Mouse (Mus musculus): ENCODE data around the gene Kcnj9. TPM values are rescaled to one million over a fixed set of nuclear protein-coding genes. Genes with fewer than 3 reads are reported as not detected.
A peak's percentile ranks its signal among the peaks of the same experiment; 100 is the strongest.

Kcnj9 gene
- polyA plus RNA-seq, 1 experiment from 2014 or later = 1.4 TPM

GRCm38 (mm10) chr1:172297611-172298537 is 31.2 kb downstream of the Kcnj9 start, which contains the start of gene Atp1a2:
Gene Atp1a2 (minus strand): TSS chr1:172298064.
- Histone ChIP-seq H3K4me3 (peak within 1 kb of the TSS; percentile 20), H3K36me3 (no peaks in the 10 kb centered on the region), H3K9me3 (no peaks in the 10 kb centered on the region), H3K27me3 (replicated peaks) (no peaks in the 10 kb centered on the region), H3K9ac (no peak within 1 kb of the TSS), H3K27ac (no peak within 1 kb of the TSS), H3K4me1 (peaks cover 48% of the 10 kb centered on the region), H3K4me2 (replicated peaks) (peak within 1 kb of the TSS; percentile 45)
- ATAC-seq (ENCODE audit: low FRiP score, low read depth) = peak; percentile 23; the same call in 1 of the 2 replicates
- WGBS = 11% methylated on average over 16 of the region's 16 CpGs

GRCm38 (mm10) chr1:172296816-172297510 is 32.2 kb downstream of the Kcnj9 start:
- no peak for ATAC-seq (ENCODE audit: low FRiP score, low read depth)
- Histone ChIP-seq H3K9me3 (no peaks in the 10 kb centered on the region), H3K9ac (no peak overlapping the region), H3K27ac (no peak overlapping the region), H3K4me2 (replicated peaks) (peak overlapping the region; percentile 45), H3K4me1 (peaks cover 39% of the 10 kb centered on the region), H3K36me3 (no peaks in the 10 kb centered on the region), H3K4me3 (peak overlapping the region; percentile 20), H3K27me3 (replicated peaks) (no peaks in the 10 kb centered on the region)
- 78% methylated on average over 6 of the region's 6 CpGs for WGBS

GRCm38 (mm10) chr1:172295751-172296197 is 33.3 kb downstream of the Kcnj9 start:
- peak overlapping the region; percentile 45 for H3K4me2 ChIP-seq (replicated peaks)
- H3K9me3 ChIP-seq = no peaks in the 10 kb centered on the region
- H3K9ac ChIP-seq = no peak overlapping the region
- no peak overlapping the region for H3K4me3 ChIP-seq
- peak; percentile 46; the same call in 1 of the 2 replicates for ATAC-seq (ENCODE audit: low FRiP score, low read depth)
- peaks cover 29% of the 10 kb centered on the region for H3K4me1 ChIP-seq
- H3K27me3 ChIP-seq (replicated peaks) = no peaks in the 10 kb centered on the region
- WGBS = 50% methylated on average over 4 of the region's 4 CpGs
- no peaks in the 10 kb centered on the region for H3K36me3 ChIP-seq
- no peak overlapping the region for H3K27ac ChIP-seq

- Histone ChIP-seq H3K27me3 (replicated peaks) (no peaks in the 10 kb centered on the region), H3K36me3 (no peaks in the 10 kb centered on the region), H3K4me3 (no peak overlapping the region), H3K27ac (no peak overlapping the region), H3K9me3 (no peaks in the 10 kb centered on the region), H3K4me1 (peaks cover 27% of the 10 kb centered on the region), H3K9ac (no peak overlapping the region), H3K4me2 (replicated peaks) (no peak overlapping the region)
- ATAC-seq (ENCODE audit: low FRiP score, low read depth) = no peak
- WGBS = 88% methylated on average over 11 of the region's 11 CpGs
These were observed 35.7 kb downstream of the Kcnj9 start for GRCm38 (mm10) chr1:172293449-172293848.

GRCm38 (mm10) chr1:172292880-172293279 is 36.2 kb downstream of the Kcnj9 start:
- no peaks in the 10 kb centered on the region for H3K27me3 ChIP-seq (replicated peaks)
- H3K36me3 ChIP-seq = no peaks in the 10 kb centered on the region
- H3K4me1 ChIP-seq = peaks cover 22% of the 10 kb centered on the region
- no peaks in the 10 kb centered on the region for H3K9me3 ChIP-seq
- H3K4me2 ChIP-seq (replicated peaks) = no peak overlapping the region
- WGBS = 97% methylated on average over 2 of the region's 2 CpGs
- no peak overlapping the region for H3K9ac ChIP-seq
- ATAC-seq (ENCODE audit: low FRiP score, low read depth) = no peak
- no peak overlapping the region for H3K27ac ChIP-seq
- H3K4me3 ChIP-seq = no peak overlapping the region

- H3K36me3 ChIP-seq = no peaks in the 10 kb centered on the region
- no peak overlapping the region for H3K9ac ChIP-seq
- 85% methylated on average over 3 of the region's 3 CpGs for WGBS
- no peak for ATAC-seq (ENCODE audit: low FRiP score, low read depth)
- no peaks in the 10 kb centered on the region for H3K4me1 ChIP-seq
- no peaks in the 10 kb centered on the region for H3K27me3 ChIP-seq (replicated peaks)
- H3K9me3 ChIP-seq = no peaks in the 10 kb centered on the region
- no peak overlapping the region for H3K4me2 ChIP-seq (replicated peaks)
- H3K27ac ChIP-seq = no peak overlapping the region
- no peak overlapping the region for H3K4me3 ChIP-seq
These were observed 39.5 kb downstream of the Kcnj9 start for GRCm38 (mm10) chr1:172289617-172289946.

- H3K9ac ChIP-seq = no peak overlapping the region
- no peaks in the 10 kb centered on the region for H3K36me3 ChIP-seq
- H3K4me1 ChIP-seq = no peaks in the 10 kb centered on the region
- no peak for ATAC-seq (ENCODE audit: low FRiP score, low read depth)
- no peaks in the 10 kb centered on the region for H3K9me3 ChIP-seq
- H3K4me2 ChIP-seq (replicated peaks) = no peak overlapping the region
- H3K27ac ChIP-seq = no peak overlapping the region
- WGBS = 91% methylated on average over 11 of the region's 11 CpGs
- H3K27me3 ChIP-seq (replicated peaks) = no peaks in the 10 kb centered on the region
- no peak overlapping the region for H3K4me3 ChIP-seq
These were observed 40.1 kb downstream of the Kcnj9 start for GRCm38 (mm10) chr1:172288900-172289616.

GRCm38 (mm10) chr1:172286740-172287139 is 42.4 kb downstream of the Kcnj9 start:
- Histone ChIP-seq H3K27me3 (replicated peaks) (no peaks in the 10 kb centered on the region), H3K27ac (no peak overlapping the region), H3K4me2 (replicated peaks) (no peak overlapping the region), H3K9me3 (no peaks in the 10 kb centered on the region), H3K4me1 (no peaks in the 10 kb centered on the region), H3K36me3 (no peaks in the 10 kb centered on the region), H3K4me3 (no peak overlapping the region), H3K9ac (no peak overlapping the region)
- no peak for ATAC-seq (ENCODE audit: low FRiP score, low read depth)
- 87% methylated on average over 5 of the region's 5 CpGs for WGBS

- Histone ChIP-seq H3K27ac (no peak overlapping the region), H3K9ac (no peak overlapping the region), H3K36me3 (no peaks in the 10 kb centered on the region), H3K4me3 (no peak overlapping the region), H3K4me2 (replicated peaks) (no peak overlapping the region), H3K4me1 (no peaks in the 10 kb centered on the region), H3K9me3 (no peaks in the 10 kb centered on the region), H3K27me3 (replicated peaks) (no peaks in the 10 kb centered on the region)
- ATAC-seq (ENCODE audit: low FRiP score, low read depth) = no peak
- WGBS = 88% methylated on average over 14 of the region's 14 CpGs
These were observed 44.9 kb downstream of the Kcnj9 start for GRCm38 (mm10) chr1:172284221-172284620.

- no peak overlapping the region for H3K4me2 ChIP-seq (replicated peaks)
- H3K36me3 ChIP-seq = no peaks in the 10 kb centered on the region
- no peaks in the 10 kb centered on the region for H3K9me3 ChIP-seq
- 92% methylated on average over 6 of the region's 6 CpGs for WGBS
- H3K4me3 ChIP-seq = no peak overlapping the region
- H3K9ac ChIP-seq = no peak overlapping the region
- no peaks in the 10 kb centered on the region for H3K4me1 ChIP-seq
- no peak overlapping the region for H3K27ac ChIP-seq
- ATAC-seq (ENCODE audit: low FRiP score, low read depth) = no peak
- no peaks in the 10 kb centered on the region for H3K27me3 ChIP-seq (replicated peaks)
These were observed 46.0 kb downstream of the Kcnj9 start for GRCm38 (mm10) chr1:172283073-172283472.

GRCm38 (mm10) chr1:172281522-172282254 is 47.4 kb downstream of the Kcnj9 start:
- Histone ChIP-seq H3K4me1 (no peaks in the 10 kb centered on the region), H3K27me3 (replicated peaks) (no peaks in the 10 kb centered on the region), H3K4me2 (replicated peaks) (no peak overlapping the region), H3K36me3 (no peaks in the 10 kb centered on the region), H3K9ac (no peak overlapping the region), H3K4me3 (no peak overlapping the region), H3K9me3 (no peaks in the 10 kb centered on the region), H3K27ac (no peak overlapping the region)
- 77% methylated on average over 10 of the region's 10 CpGs for WGBS
- no peak for ATAC-seq (ENCODE audit: low FRiP score, low read depth)

Data from neural tube, embryonic 12.5 days (tissue).